In genomic region chr9:106473753-106474105, GRCm38 (mm10) we compare ENCODE assay signal across 13 mouse cellular contexts. TPM values are rescaled to one million over a fixed set of nuclear protein-coding genes. Genes with fewer than 3 reads are reported as not detected.
DNase-seq lines count a peak whose midpoint lies in the region; ATAC-seq lines count a peak whose summit lies in the region.
"Had no signal": no experiment of that assay in that cellular context is flagged by ENCODE, and none has a peak within 500 bp of the region (broad histone marks: within the 10 kb centered on the region; RNA-seq: fewer than 3 reads in every experiment).

No protein-coding gene starts in this region.

- DNase-seq in forebrain, embryonic 10.5 days (ENCODE audit: extremely low spot score, low spot score): no peak
- DNase-seq in forebrain, embryonic 11.5 days (ENCODE audit: low spot score): no peak
- DNase-seq in layer of hippocampus, adult 9-11 months: peak; percentile 17
- DNase-seq in layer of hippocampus, adult 11-12 months (ENCODE audit: low spot score): no peak
- peak; percentile 47 for DNase-seq in testis, postnatal 10 days (ENCODE audit: low spot score)
- no peak for DNase-seq in testis, postnatal 14 days (ENCODE audit: low spot score)
- no peak for DNase-seq in midbrain, embryonic 14.5 days

- no peak overlapping the region for H3K9ac ChIP-seq in forebrain, embryonic 11.5 days (ENCODE audit: low read length)
- 0 out of 2 replicates have a peak overlapping the region, but pooled peaks have one; percentile 20 for H3K9ac ChIP-seq in midbrain, embryonic 14.5 days (replicated peaks; ENCODE audit: low read length)

- no peak overlapping the region for H3K4me2 ChIP-seq in forebrain, embryonic 11.5 days (ENCODE audit: low read depth, low read length, severe bottlenecking)
- H3K4me2 ChIP-seq in midbrain, embryonic 14.5 days (ENCODE audit: low read length): no peak overlapping the region

- H3K36me3 ChIP-seq in forebrain, embryonic 10.5 days (replicated peaks): no peaks in the 10 kb centered on the region
- no peaks in the 10 kb centered on the region for H3K36me3 ChIP-seq in forebrain, embryonic 11.5 days (ENCODE audit: control insufficient read depth, insufficient read depth, low read length)
- no peaks in the 10 kb centered on the region for H3K36me3 ChIP-seq in midbrain, embryonic 14.5 days (ENCODE audit: control insufficient read depth, insufficient read depth, low read length)

- WGBS in forebrain, embryonic 10.5 days: 82% methylated on average over 5 of the region's 5 CpGs
- 81% methylated on average over 5 of the region's 5 CpGs for WGBS in forebrain, embryonic 11.5 days
- WGBS in midbrain, embryonic 14.5 days: 72% methylated on average over 5 of the region's 5 CpGs

- no peak for ATAC-seq in forebrain, embryonic 11.5 days (replicated peaks; ENCODE audit: low FRiP score)
- ATAC-seq in midbrain, embryonic 14.5 days (ENCODE audit: low FRiP score, low TSS enrichment): no peak
- no peak for ATAC-seq in erythroid progenitor cell, adult 5-6 weeks (replicated peaks; ENCODE audit: low FRiP score, poor library complexity, severe bottlenecking)
- ATAC-seq: hindbrain, embryonic 16.5 days had no signal

- H3K27ac ChIP-seq in forebrain, embryonic 10.5 days: peak overlapping the region; percentile 82
- no peak overlapping the region for H3K27ac ChIP-seq in forebrain, embryonic 11.5 days (ENCODE audit: low read depth, low read length)
- H3K27ac ChIP-seq in midbrain, embryonic 14.5 days (replicated peaks; ENCODE audit: low read depth, low read length): no peak overlapping the region

- H3K9me3 ChIP-seq in forebrain, embryonic 10.5 days: no peaks in the 10 kb centered on the region
- no peaks in the 10 kb centered on the region for H3K9me3 ChIP-seq in forebrain, embryonic 11.5 days (ENCODE audit: control insufficient read depth, low read length)
- H3K9me3 ChIP-seq in midbrain, embryonic 14.5 days (ENCODE audit: control insufficient read depth, low read length): no peaks in the 10 kb centered on the region
- H3K9me3 ChIP-seq: megakaryocyte, embryonic 14.5 days had no signal

- peaks cover 19% of the 10 kb centered on the region for H3K27me3 ChIP-seq in forebrain, embryonic 10.5 days (ENCODE audit: poor library complexity, severe bottlenecking)
- no peaks in the 10 kb centered on the region for H3K27me3 ChIP-seq in forebrain, embryonic 11.5 days (ENCODE audit: control insufficient read depth, insufficient read depth, low read length)
- H3K27me3 ChIP-seq in midbrain, embryonic 14.5 days (ENCODE audit: control insufficient read depth, insufficient read depth, low read length): no peaks in the 10 kb centered on the region

- H3K4me3 ChIP-seq in forebrain, embryonic 10.5 days: no peak overlapping the region; the same call in 1 of the 2 replicates
- no peak overlapping the region for H3K4me3 ChIP-seq in forebrain, embryonic 11.5 days (ENCODE audit: low read depth, low read length)
- H3K4me3 ChIP-seq in midbrain, embryonic 14.5 days (replicated peaks; ENCODE audit: low read depth, low read length): no peak overlapping the region

- peaks cover 78% of the 10 kb centered on the region for H3K4me1 ChIP-seq in forebrain, embryonic 10.5 days
- H3K4me1 ChIP-seq in forebrain, embryonic 11.5 days (replicated peaks; ENCODE audit: control insufficient read depth, insufficient read depth, low read length): peaks cover 17% of the 10 kb centered on the region
- peaks cover 12% of the 10 kb centered on the region for H3K4me1 ChIP-seq in midbrain, embryonic 14.5 days (ENCODE audit: control insufficient read depth, insufficient read depth, low read length)

RNA-seq across cellular contexts. Expression of gene Rrp9, which starts 2.0 kb away (rescaled TPM):
- polyA plus RNA-seq in forebrain, embryonic 10.5 days (2016; fragmentation: Nextera tagmentation; extraction: Ambion mirVana): 85.2 and 91.4 TPM in 2 replicates
- polyA plus RNA-seq in forebrain, embryonic 11.5 days (2014; fragmentation: Nextera tagmentation; extraction: Ambion mirVana): 56.5 and 63.7 TPM in 2 replicates
- 41.0 and 41.2 TPM in 2 replicates for polyA plus RNA-seq in midbrain, embryonic 14.5 days (2014; fragmentation: Nextera tagmentation; extraction: Ambion mirVana)
- not detected in 2 replicates for total RNA-seq in erythroid progenitor cell, adult 5-6 weeks (2015; ENCODE audit: low replicate concordance)
- total RNA-seq in erythroid progenitor cell, adult 5-6 weeks (2017; ENCODE audit: low replicate concordance): 1.3 and 3.9 TPM in 2 replicates

RNA-seq across cellular contexts. Expression of gene Parp3, which starts 3.0 kb away (rescaled TPM):
- 2.1 and 2.6 TPM in 2 replicates for polyA plus RNA-seq in forebrain, embryonic 10.5 days (2016; fragmentation: Nextera tagmentation; extraction: Ambion mirVana)
- 1.2 TPM in 2 replicates for polyA plus RNA-seq in forebrain, embryonic 11.5 days (2014; fragmentation: Nextera tagmentation; extraction: Ambion mirVana)
- polyA plus RNA-seq in midbrain, embryonic 14.5 days (2014; fragmentation: Nextera tagmentation; extraction: Ambion mirVana): 0.28 and 0.76 TPM in 2 replicates
- 3.2 and 4.2 TPM in 2 replicates for total RNA-seq in erythroid progenitor cell, adult 5-6 weeks (2015; ENCODE audit: low replicate concordance)
- 2.3 and 3.3 TPM in 2 replicates for total RNA-seq in erythroid progenitor cell, adult 5-6 weeks (2017; ENCODE audit: low replicate concordance)

RNA-seq across cellular contexts. Expression of gene Gpr62, which starts 8.0 kb away (rescaled TPM):
- 0.10 and 0.27 TPM in 2 replicates for polyA plus RNA-seq in forebrain, embryonic 10.5 days (2016; fragmentation: Nextera tagmentation; extraction: Ambion mirVana)
- 0.19 and 0.71 TPM in 2 replicates for polyA plus RNA-seq in forebrain, embryonic 11.5 days (2014; fragmentation: Nextera tagmentation; extraction: Ambion mirVana)
- 0.93 and 1.00 TPM in 2 replicates for polyA plus RNA-seq in midbrain, embryonic 14.5 days (2014; fragmentation: Nextera tagmentation; extraction: Ambion mirVana)
- not detected in 2 replicates for total RNA-seq in erythroid progenitor cell, adult 5-6 weeks (2015; ENCODE audit: low replicate concordance)
- total RNA-seq in erythroid progenitor cell, adult 5-6 weeks (2017; ENCODE audit: low replicate concordance): not detected in 2 replicates
- total RNA-seq: liver, adult 2 months had no signal
- polyA plus RNA-seq: liver, adult 2 months had no signal

RNA-seq across cellular contexts. Expression of gene Pcbp4, which starts 20.6 kb away (rescaled TPM):
- polyA plus RNA-seq in forebrain, embryonic 10.5 days (2016; fragmentation: Nextera tagmentation; extraction: Ambion mirVana): 337 and 351 TPM in 2 replicates
- polyA plus RNA-seq in forebrain, embryonic 11.5 days (2014; fragmentation: Nextera tagmentation; extraction: Ambion mirVana): 300 and 309 TPM in 2 replicates
- polyA plus RNA-seq in midbrain, embryonic 14.5 days (2014; fragmentation: Nextera tagmentation; extraction: Ambion mirVana): 219 and 247 TPM in 2 replicates
- total RNA-seq in erythroid progenitor cell, adult 5-6 weeks (2015; ENCODE audit: low replicate concordance): 9.2 TPM in 1 of 2 replicates, not detected in the other
- total RNA-seq in erythroid progenitor cell, adult 5-6 weeks (2017; ENCODE audit: low replicate concordance): not detected in 2 replicates

RNA-seq across cellular contexts. Expression of gene Iqcf1, which starts 26.0 kb away (rescaled TPM):
- not detected in 2 replicates for polyA plus RNA-seq in forebrain, embryonic 10.5 days (2016; fragmentation: Nextera tagmentation; extraction: Ambion mirVana)
- polyA plus RNA-seq in forebrain, embryonic 11.5 days (2014; fragmentation: Nextera tagmentation; extraction: Ambion mirVana): not detected in 2 replicates
- not detected in 2 replicates for polyA plus RNA-seq in midbrain, embryonic 14.5 days (2014; fragmentation: Nextera tagmentation; extraction: Ambion mirVana)
- not detected in 2 replicates for total RNA-seq in erythroid progenitor cell, adult 5-6 weeks (2015; ENCODE audit: low replicate concordance)
- total RNA-seq in erythroid progenitor cell, adult 5-6 weeks (2017; ENCODE audit: low replicate concordance): not detected in 2 replicates
- total RNA-seq: liver, adult 2 months had no signal
- polyA plus RNA-seq: embryonic facial prominence, embryonic 14.5 days; hindbrain, embryonic 16.5 days; liver, adult 2 months; stomach, embryonic 14.5 days had no signal

Comparison
In these comparisons a context has a peak if more than half of its experiments do, and no peak if none do; other contexts are left out.
1. DNase-seq: peak in layer of hippocampus, adult 9-11 months (single experiment) and testis, postnatal 10 days (single experiment); none in forebrain, embryonic 10.5 days (single experiment), forebrain, embryonic 11.5 days (single experiment), layer of hippocampus, adult 11-12 months (single experiment), testis, postnatal 14 days (single experiment) and midbrain, embryonic 14.5 days (single experiment).